Mouse (Mus musculus) layer of hippocampus, adult 9-10 months (tissue): ENCODE results near the gene Gm10181.
"Not testable (repeated sequence)": the region's sequence is repeated elsewhere in the genome, so short reads cannot be mapped to it uniquely, and the experiment has no call there.

Experiments
- DNase-seq: peaks from one replicate; pipeline ENCODE4 v3.0.0; 2022; ENCODE audit warnings: low spot score

The Gm10181 gene

DNA sequence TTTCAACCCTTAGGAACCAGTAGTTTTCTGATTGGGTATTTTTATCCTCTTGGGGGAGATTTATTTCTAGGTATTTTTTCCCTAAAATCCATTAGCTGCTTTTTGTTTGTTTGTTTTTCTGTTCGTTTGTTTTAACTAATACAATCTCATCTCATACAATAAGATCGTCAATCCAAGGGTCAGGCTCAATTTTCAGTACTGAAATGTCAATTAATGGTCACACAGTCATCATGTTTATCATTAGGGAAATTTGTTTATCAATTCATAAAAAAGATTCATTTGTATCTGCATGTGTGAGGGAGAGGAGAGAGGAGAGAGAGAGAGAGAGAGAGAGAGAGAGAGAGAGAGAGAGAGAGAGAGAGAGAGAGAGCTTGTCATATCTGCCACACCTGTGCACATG lies at the start of gene Gm10181:
TSS of gene Gm10181 (plus strand) at position 301 of the 400 bp plus-strand sequence.
- DNase-seq: no peak

DNA sequence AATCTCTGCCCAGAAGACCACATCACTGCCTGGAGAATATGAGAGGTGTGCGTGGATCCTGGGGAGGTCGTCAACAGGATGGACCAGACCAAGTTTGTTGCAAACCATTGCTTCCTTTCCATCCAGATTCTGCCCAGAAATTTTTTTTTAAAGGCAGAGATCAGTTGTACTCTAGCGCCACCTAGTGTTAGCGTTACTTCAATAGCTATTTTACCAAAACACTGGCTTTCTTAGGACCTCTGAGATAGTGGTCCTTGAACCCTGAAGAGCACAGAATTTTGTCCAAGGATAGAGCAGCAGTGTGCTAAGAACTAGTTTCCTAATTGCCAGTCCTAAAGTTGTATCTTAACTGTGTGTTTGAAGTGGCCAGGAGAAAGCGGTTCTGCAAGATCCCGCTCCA lies 47.6 kb upstream of the Gm10181 start:
- DNase-seq: peak; percentile 36

DNA sequence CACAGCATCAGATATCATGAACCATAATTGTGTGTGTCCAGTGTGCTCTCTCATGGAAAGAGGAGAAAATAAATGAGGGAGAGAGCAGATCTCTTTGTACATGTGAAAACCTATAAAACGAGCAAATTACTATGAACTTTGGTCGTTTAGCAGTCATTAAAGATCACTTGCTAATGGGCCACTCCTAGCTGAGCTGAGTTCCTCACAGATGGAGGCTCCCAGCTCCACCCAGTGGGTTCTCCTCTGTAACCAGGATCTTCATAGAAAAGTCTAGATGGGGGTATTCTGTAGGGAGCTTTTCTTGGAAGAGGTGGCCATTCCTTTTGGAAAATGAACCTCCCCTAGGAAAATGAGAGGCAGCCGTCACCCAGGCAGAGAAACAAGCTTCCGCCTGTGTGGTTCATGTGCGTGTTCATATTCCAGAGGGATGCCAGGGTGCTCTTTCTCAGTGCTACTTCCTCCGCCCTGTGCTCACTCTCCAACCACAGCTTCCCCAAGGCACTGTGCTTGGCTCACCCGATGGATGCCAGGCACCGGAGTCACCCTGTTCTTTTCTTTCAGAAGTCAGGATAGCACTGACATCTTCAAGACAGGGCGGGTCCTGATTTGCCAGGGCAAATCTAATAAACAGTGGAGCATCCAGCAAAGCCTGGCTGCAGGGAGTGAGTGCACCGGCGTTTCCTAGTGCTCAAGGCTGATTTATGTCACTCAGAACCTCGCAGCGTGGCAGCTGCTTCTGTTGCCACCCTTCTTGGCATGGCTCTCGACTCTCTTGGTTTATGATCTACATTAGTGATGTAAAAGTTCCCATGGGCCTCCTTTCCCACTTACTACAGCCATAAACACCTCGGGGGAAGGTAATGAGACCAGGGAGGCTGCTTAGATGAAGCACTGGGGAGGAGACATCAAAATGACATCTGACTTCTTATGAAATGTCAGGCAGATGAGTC lies 46.8 kb upstream of the Gm10181 start:
- DNase-seq: no peak

DNA sequence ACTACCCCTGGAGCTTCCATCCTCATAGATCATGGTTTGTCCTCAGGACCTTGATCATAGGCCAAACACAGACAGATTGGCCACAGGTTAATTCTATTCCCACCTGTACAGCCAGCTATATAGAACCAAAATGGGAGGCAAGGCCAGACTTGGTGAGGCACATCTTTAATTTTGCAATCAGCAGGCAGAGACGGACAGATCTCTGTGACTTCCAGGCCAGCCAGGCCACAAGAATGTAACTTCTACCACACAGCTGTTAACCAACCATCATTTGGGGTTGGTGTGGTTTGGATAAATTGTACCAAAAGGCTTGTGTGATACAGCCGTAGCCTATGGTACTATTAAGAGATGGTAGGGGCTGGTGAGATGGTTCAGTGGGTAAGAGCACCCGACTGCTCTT lies 44.9 kb upstream of the Gm10181 start:
- no peak for DNase-seq

DNA sequence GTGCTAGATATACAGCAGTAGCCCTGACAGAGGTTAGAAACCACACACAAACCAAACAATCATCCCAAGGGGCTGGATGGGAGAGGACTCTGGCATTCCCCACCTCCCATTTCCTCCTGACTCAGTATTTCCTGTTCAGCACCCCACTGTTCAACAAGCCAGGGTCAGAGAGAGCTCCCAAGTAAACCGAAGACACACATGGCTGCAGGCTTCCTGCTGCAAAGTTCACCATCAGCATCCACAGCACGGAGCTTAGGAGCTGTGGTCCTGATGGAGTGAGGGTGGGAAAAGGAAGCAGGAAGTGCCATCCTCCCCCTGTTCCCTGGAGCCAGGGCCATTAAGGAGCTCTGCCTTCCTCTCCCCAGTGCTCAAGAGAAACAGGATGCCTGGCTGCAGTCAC lies 40.9 kb upstream of the Gm10181 start:
- no peak for DNase-seq

DNA sequence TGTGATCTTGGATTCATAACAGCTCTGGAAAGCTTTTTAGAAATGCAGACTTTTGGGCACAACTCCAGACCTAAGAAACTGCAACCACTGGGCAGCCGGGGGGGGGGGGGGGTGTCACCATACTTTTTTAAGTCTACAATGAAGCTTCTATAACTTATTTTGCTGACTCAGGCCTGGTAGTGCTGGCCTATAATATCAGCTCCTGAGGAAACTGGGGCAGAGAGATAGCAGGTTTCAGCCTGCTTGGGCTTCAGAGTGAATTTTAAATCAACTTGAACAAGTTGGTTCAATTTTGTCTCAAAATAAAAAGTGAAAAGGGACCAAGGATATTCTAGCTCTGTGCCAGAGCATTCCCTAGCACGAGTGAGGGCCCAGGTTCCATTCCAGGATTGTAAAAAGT lies 40.3 kb upstream of the Gm10181 start:
- DNase-seq: no peak

DNA sequence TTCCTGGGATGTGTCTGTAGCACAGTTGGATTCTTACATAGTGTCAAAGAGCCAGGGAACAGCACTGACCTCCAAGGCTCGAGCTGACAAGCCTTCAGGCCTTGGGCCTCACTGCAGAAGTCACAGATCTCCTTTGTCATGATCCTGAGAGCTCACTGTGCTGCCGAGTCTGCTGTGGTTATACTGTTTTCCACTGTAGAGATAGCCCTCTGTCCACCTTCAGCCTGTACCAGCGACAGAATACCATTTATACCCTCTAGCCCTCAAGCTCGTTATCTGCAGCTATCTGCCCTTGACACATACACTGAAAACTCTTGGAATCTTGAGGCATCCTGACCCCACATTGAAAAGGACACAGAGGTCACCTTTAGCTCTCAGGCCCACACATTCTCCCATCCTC lies 37.3 kb upstream of the Gm10181 start:
- DNase-seq: no peak

DNA sequence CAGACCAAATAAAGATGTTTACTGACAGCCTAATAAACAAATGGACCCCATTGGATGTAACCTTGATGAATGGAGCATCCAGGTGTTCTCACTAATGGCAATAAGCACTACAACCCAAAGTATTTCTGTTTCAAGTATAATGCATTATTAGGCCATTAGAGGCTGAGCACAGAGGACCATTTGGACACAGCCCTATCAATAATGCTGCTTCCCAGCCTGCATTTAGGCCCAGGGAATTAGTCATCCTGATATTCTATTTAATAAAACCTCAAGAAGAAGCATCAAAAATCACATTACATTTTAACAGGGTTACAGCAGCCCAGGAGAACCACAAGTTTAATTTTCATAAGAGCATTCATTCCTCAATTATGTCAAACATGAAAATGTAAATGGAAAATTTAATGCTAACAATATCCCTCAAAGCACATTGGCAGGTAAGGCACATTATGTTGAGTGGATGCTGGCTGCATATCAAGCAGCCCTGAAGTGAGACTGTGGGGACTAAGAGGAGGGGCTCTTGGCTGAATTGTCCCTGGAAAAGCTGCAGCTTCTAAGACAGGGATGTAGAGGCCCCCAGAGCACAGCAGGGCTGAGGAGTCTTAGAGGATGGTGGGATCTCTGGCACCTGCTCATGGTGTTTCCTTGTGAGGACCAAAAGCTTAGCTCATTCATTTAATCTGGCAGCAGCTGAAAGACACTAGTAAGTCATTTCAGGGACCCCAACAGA lies 33.4 kb upstream of the Gm10181 start:
- no peak for DNase-seq

DNA sequence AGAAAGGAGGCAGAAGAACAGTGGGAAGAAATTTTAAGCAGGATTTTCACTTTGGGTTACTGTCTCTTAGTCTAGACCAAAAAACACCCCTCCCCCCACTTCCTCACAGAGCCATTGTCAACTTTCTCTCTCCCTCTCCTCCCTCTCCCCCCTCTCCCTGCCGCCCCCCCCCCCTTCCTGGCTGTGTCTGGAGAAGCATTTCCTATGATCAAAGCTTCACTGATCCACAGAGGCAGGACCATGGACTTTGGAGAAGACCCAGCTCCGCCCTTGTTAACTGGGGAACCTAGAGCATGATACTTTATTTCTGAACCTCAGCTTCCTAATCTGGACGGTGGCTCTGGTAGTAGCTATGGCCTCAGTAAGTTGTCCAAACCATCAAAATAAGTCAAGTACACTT lies 30.5 kb upstream of the Gm10181 start:
- DNase-seq: no peak

DNA sequence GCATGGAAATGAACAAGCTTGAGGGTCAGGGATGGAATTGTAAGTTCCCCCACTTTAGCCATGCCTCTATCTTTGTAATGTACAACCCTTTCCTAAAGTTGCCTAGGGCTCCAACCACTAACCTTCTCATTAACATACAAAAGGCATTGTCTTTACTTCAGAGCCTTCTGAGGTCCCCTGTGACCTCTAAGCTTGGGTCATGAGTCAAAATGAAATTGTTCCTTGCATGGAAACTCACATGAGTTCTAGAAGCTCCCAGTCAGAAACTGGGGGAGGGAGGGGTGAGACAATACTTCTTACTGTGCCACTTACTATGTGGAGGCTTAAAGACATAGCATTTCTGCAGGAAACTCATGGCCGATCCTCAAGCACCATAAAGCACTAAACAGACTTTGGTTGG lies 16.6 kb upstream of the Gm10181 start:
- DNase-seq: no peak

DNA sequence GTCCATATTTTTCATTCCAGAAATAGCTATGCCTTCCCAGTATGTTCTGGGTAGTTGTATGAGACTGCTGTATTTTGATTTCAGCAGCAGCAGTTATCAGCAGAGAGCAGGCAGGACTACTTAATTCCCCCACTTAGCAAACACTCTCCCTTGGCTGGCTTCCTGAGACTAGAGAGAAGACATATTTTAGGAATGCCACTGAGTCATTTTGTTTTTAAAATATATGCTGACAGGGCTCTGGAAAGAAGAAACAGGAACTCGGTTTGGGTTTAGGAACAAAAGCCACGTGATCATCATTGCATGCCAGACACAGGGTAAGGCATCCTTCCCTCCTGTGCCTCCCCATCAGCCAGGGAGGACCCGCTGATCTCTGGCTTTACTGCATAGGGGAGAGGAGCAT lies 13.2 kb upstream of the Gm10181 start:
- DNase-seq: no peak

DNA sequence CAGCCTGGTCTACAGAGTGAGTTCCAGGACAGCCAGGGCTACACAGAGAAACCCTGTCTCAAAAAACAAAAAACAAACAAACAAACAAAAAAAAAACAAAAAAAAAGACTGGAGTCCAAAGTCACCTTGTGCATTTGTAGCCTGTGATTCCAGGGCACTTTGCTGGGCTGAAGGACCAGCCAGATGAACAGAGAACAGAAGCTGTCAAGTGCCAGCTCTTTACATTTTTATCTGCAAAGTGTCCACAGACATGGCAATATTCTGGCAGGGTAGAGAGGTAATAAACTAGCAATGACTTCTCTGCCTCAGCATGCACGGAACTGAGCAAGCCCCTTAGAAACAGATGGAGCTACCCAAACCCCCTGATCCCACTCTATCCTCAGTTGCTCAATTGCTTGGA lies 12.7 kb upstream of the Gm10181 start:
- DNase-seq: no peak

DNA sequence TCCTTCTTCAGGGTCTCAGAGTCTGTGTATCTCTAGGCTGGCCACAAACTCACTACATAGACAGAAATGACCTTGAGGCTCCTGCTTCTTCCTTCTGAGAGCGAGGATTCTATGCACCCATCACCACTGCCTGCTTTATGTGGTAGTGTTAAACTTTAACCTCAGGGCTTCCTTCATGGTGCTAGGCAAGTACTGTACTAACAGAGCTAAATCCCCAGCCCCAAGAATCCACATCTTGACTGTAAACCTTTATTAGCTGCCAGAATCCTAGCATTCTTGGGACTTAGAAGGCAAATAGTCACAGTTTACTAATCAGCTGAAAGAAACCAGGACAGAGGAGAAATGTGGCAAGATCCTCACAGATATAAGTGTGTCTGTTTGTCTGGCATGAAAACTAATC lies 1.6 kb downstream of the Gm10181 start:
- DNase-seq: no peak

DNA sequence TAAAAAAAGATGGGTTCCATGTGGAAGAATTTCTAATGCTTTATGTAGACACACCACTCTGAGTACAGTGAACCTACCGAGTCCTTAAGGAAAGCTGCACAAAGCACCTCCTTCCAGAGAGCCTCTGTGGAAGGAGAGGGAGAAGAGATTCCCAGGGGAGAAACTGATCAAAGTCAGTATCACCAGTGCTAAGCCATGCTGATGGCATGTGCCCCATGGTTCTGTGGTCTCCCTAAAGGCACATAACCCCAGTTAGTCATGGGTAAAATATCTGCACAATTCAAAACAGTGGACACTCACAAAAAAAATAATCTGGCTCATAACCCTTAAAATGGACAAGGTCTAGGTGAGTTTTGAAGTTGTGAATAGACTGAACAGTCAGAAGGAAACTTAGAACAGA lies 13.7 kb downstream of the Gm10181 start:
- no peak for DNase-seq

DNA sequence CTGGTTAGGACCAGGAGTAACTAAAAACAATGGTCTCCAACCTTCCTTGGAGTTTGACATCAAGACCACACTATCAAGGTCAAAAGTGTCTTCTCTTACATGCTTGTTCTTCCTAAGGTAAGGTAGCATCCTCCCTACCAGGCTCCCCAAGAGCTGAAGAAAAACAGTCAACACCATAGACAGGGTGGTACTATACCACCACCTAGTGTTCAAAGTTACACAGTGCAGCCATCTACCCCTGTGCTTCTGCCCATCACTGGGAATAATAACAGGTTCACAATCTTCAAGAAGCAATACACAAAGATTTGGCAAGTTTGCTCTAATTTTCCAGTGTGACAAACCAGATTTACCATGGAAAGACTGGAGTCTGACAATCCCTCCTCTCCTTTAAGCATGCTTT lies 15.4 kb downstream of the Gm10181 start:
- DNase-seq: peak; percentile 68

DNA sequence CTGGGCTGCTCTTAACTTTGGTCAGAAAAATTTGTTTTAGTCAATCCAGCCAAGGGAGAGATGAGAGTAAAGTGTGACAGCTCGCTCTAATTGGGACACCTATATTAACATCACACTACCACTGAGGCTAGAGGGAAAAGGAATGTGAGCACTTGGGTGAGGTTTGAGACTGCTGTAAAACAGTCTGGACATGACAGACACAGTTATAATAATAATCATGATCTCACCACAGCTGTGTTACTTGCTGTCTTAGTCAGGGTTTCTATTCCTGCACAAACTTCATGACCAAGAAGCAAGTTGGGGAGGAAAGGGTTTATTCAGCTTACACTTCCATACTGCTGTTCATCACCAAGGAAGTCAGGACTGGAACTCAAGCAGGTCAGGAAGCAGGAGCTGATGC lies 34.4 kb downstream of the Gm10181 start:
- DNase-seq: not testable (repeated sequence)

DNA sequence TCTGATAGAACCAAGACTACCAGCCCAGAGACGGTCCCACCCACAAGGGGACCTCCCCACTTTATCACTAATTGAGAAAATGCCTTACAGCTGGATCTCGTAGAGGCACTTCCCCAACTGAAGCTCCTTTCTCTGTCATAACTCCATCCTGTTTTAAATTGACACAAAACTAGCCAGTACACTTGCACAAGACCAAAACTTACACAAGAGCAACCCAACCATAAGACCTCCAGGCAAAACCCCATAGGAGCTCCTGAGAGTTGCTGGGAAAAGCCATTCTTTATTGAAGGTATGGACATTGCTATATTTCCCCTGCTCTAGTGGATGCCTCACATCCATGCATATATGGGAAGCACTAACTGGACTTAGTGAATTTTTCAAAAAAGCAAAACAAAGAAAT lies 34.8 kb downstream of the Gm10181 start:
- no peak for DNase-seq

DNA sequence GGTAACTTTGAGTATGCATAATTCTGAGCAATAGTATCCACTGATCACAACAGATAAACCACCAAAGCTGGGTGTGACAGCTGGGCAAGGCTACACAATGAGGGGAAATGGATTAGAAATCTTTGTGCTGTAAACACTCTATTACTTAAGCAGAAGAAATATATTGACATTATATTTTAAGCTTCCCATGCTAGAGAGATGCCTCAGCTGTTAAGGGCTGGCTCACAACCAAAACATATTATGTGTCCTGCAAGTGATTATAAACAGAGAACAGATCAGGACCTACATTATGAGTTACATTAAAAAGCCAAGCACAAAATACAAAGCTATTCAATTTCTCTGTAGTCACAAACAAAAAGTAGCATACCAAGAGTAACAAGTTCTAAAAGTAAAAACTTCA lies 43.0 kb downstream of the Gm10181 start:
- DNase-seq: no peak

DNA sequence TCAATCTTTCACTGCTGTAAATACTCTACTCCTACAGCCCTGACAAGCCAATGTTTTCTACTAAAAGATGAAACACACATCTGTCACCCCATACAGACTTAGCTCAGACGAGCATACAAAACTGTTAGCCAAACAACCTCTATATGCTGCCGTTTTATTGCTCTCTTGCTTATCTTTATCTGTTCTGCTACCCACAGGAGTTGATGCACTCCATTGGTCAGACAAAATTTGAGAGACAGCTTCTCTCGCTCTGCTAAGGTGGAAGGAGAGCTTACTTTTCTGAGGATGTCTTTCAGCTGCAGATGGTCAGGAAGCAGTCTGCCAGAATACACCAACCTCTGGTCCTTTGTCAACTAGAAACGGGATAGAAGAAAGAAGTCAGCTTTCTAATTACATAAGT lies 43.7 kb downstream of the Gm10181 start:
- DNase-seq: no peak

DNA sequence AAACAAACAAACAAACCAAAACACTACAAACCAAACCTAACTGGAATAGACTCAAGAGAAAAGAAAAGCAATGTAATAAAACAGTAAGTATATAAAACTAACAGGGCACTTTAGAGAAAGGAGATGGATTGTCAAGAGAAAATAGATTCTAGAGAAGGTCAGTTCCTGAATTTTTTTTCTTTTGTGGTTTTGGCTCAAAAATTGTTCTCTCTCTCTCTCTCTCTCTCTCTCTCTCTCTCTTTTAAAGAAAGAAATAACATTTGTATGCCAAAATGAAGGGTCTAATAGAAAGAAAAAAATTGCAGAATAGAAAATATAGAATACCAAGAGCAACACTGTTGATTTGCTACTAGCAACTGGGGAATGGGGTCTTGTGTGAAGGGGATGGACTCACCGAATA lies 49.7 kb downstream of the Gm10181 start:
- no peak for DNase-seq
